Mouse (Mus musculus) heart, embryonic 11.5 days (tissue): ENCODE measurements around the gene Tex45. TPM values are rescaled to one million over a fixed set of nuclear protein-coding genes. Genes with fewer than 3 reads are reported as not detected.

Experiments used
- ATAC-seq: fragments of 200-750 bp; cut with Nextera tagmentation; replicated peaks from 2 replicates; pipeline ENCODE4 v1.8.0; 2017; ENCODE audit warnings: moderate library complexity; ENCODE audit not compliant: insufficient number of reproducible peaks, low FRiP score, low TSS enrichment
- H3K27ac ChIP-seq: fragments of 300-500 bp; sonication (generic); 2 replicates; pipeline ENCODE4 v1.5.1; 2014; ENCODE audit warnings: mild to moderate bottlenecking, low read depth, low read length
- H3K27me3 ChIP-seq: fragments of 300-500 bp; sonication (generic); 2 replicates; pipeline ENCODE4 v1.6.1; 2014; ENCODE audit warnings: mild to moderate bottlenecking, low read length, mixed read lengths; ENCODE audit not compliant: control insufficient read depth, insufficient read depth
- H3K36me3 ChIP-seq: fragments of 300-500 bp; sonication (generic); 2 replicates; pipeline ENCODE4 v1.6.1; 2014; ENCODE audit warnings: mild to moderate bottlenecking, low read length, moderate library complexity, mixed read lengths; ENCODE audit not compliant: control insufficient read depth, insufficient read depth
- H3K4me1 ChIP-seq: fragments of 300-500 bp; sonication (generic); 2 replicates; pipeline ENCODE4 v1.6.1; 2014; ENCODE audit warnings: low read length; ENCODE audit not compliant: control insufficient read depth, insufficient read depth
- H3K4me2 ChIP-seq: fragments of 300-500 bp; sonication (generic); 2 replicates; pipeline ENCODE4 v1.6.1; 2014; ENCODE audit warnings: mild to moderate bottlenecking, moderate library complexity
- H3K4me3 ChIP-seq: fragments of 300-500 bp; sonication (generic); 2 replicates; pipeline ENCODE4 v1.5.1; 2014; ENCODE audit warnings: low read depth, low read length
- H3K9ac ChIP-seq: fragments of 300-500 bp; sonication (generic); 2 replicates; pipeline ENCODE4 v1.6.1; 2014; ENCODE audit warnings: mild to moderate bottlenecking, low read depth, low read length, moderate library complexity
- H3K9me3 ChIP-seq: fragments of 300-500 bp; sonication (generic); replicated peaks from 2 replicates; pipeline ENCODE4 v1.6.1; 2016; ENCODE audit warnings: low read length; ENCODE audit not compliant: control insufficient read depth
- WGBS: fragments of 180-500 bp; shearing (Covaris S2); extraction: QIAGEN DNeasy Blood & Tissue Kit; methylation state at CpG from one replicate; pipeline ENCODE4 v1.1.7; 2014; ENCODE audit not compliant: insufficient replicate concordance; 5-methylcytosine and 5-hydroxymethylcytosine counted together
- polyA plus RNA-seq: library from polyadenylated mRNA; unstranded; fragments of >200 nt; fragmentation: Nextera tagmentation; extraction: Ambion mirVana; gene quantifications from 2 replicates; pipeline ENCODE4 v1.2.1, GENCODE M21; 2014

The Tex45 gene
- polyA plus RNA-seq, 1 experiment from 2014 or later = not detected

- WGBS = 86% methylated on average over 2 of the region's 2 CpGs
- H3K27ac ChIP-seq = no peak overlapping the region
- ATAC-seq = no peak
- H3K4me3 ChIP-seq = no peak overlapping the region
- no peaks in the 10 kb centered on the region for H3K27me3 ChIP-seq
- no peaks in the 10 kb centered on the region for H3K9me3 ChIP-seq
- H3K9ac ChIP-seq = no peak overlapping the region
- H3K4me1 ChIP-seq = no peaks in the 10 kb centered on the region
- peaks cover 22% of the 10 kb centered on the region for H3K36me3 ChIP-seq
- no peak overlapping the region for H3K4me2 ChIP-seq
Measured at GRCm38 (mm10) chr8:3449226-3449625, 21.4 kb upstream of the Tex45 start.

- Histone ChIP-seq H3K36me3 (peaks cover 29% of the 10 kb centered on the region), H3K27ac (no peak overlapping the region), H3K27me3 (no peaks in the 10 kb centered on the region), H3K9me3 (no peaks in the 10 kb centered on the region), H3K4me1 (no peaks in the 10 kb centered on the region), H3K4me3 (no peak overlapping the region), H3K4me2 (no peak overlapping the region), H3K9ac (no peak overlapping the region)
- WGBS = 38% methylated on average over 5 of the region's 5 CpGs
- no peak for ATAC-seq
Measured at GRCm38 (mm10) chr8:3450670-3451069, 20.0 kb upstream of the Tex45 start.

GRCm38 (mm10) chr8:3451992-3452391 is 18.7 kb upstream of the Tex45 start:
- H3K9me3 ChIP-seq = no peaks in the 10 kb centered on the region
- peaks cover 38% of the 10 kb centered on the region for H3K36me3 ChIP-seq
- WGBS = 94% methylated on average over 25 of the region's 25 CpGs

GRCm38 (mm10) chr8:3463248-3463647 is 7.4 kb upstream of the Tex45 start:
- ATAC-seq = no peak
- 85% methylated on average over 2 of the region's 2 CpGs for WGBS
- Histone ChIP-seq H3K9ac (no peak overlapping the region), H3K4me1 (no peaks in the 10 kb centered on the region), H3K27ac (no peak overlapping the region), H3K36me3 (peaks cover 6% of the 10 kb centered on the region; the same call in 1 of the 2 replicates), H3K27me3 (no peaks in the 10 kb centered on the region), H3K4me2 (no peak overlapping the region), H3K4me3 (no peak overlapping the region), H3K9me3 (no peaks in the 10 kb centered on the region)

More at GRCm38 (mm10) chr8:3451992-3452391, 18.7 kb upstream of the Tex45 start:
- Histone ChIP-seq H3K4me1 (no peaks in the 10 kb centered on the region), H3K9ac (no peak overlapping the region), H3K27me3 (no peaks in the 10 kb centered on the region), H3K4me2 (no peak overlapping the region), H3K4me3 (no peak overlapping the region), H3K27ac (no peak overlapping the region)
- ATAC-seq = no peak

- WGBS = 57% methylated on average over 5 of the region's 5 CpGs
- Histone ChIP-seq H3K4me3 (no peak overlapping the region), H3K27ac (no peak overlapping the region), H3K9ac (no peak overlapping the region), H3K9me3 (no peaks in the 10 kb centered on the region), H3K4me2 (no peak overlapping the region), H3K36me3 (peaks cover 4% of the 10 kb centered on the region; the same call in 1 of the 2 replicates), H3K27me3 (no peaks in the 10 kb centered on the region), H3K4me1 (no peaks in the 10 kb centered on the region)
- ATAC-seq = no peak
Measured at GRCm38 (mm10) chr8:3464309-3464708, 6.4 kb upstream of the Tex45 start.

- Histone ChIP-seq H3K9ac (peak within 1 kb of the TSS; percentile 77), H3K4me1 (no peaks in the 10 kb centered on the region), H3K4me3 (peak within 1 kb of the TSS; percentile 56), H3K4me2 (peak within 1 kb of the TSS; percentile 76), H3K36me3 (peaks cover 4% of the 10 kb centered on the region; the same call in 1 of the 2 replicates), H3K27ac (peak within 1 kb of the TSS; percentile 73), H3K27me3 (no peaks in the 10 kb centered on the region), H3K9me3 (no peaks in the 10 kb centered on the region)
- 6% methylated on average over 32 of the region's 32 CpGs for WGBS
- peak; percentile 95 for ATAC-seq
Measured at GRCm38 (mm10) chr8:3467006-3467885, 3.4 kb upstream of the Tex45 start, which contains the start of gene Pex11g. Pex11g (minus strand) TSS chr8:3467680.

- Histone ChIP-seq H3K36me3 (no peaks in the 10 kb centered on the region), H3K9ac (peak overlapping the region; percentile 77), H3K4me1 (no peaks in the 10 kb centered on the region), H3K27ac (peak overlapping the region; percentile 73), H3K9me3 (no peaks in the 10 kb centered on the region), H3K4me3 (peak overlapping the region; percentile 56), H3K27me3 (no peaks in the 10 kb centered on the region), H3K4me2 (peak overlapping the region; percentile 76)
- WGBS = 50% methylated on average over 9 of the region's 9 CpGs
- ATAC-seq = 0 out of 2 replicates have a peak, but pooled peaks have one; percentile 20
Measured at GRCm38 (mm10) chr8:3467886-3468545, 2.6 kb upstream of the Tex45 start.

- no peaks in the 10 kb centered on the region for H3K9me3 ChIP-seq
- H3K9ac ChIP-seq = no peak overlapping the region
- ATAC-seq = no peak
- no peaks in the 10 kb centered on the region for H3K27me3 ChIP-seq
- WGBS = 78% methylated on average over 1 of the region's 1 CpGs
- H3K27ac ChIP-seq = no peak overlapping the region
- no peak overlapping the region for H3K4me2 ChIP-seq
- H3K4me3 ChIP-seq = no peak overlapping the region
- no peaks in the 10 kb centered on the region for H3K4me1 ChIP-seq
- no peaks in the 10 kb centered on the region for H3K36me3 ChIP-seq
Measured at GRCm38 (mm10) chr8:3468838-3469237, 1.8 kb upstream of the Tex45 start.
